Mouse (Mus musculus): Measurements from ENCODE around the gene Cpxm1. TPM values are rescaled to one million over a fixed set of nuclear protein-coding genes. Genes with fewer than 3 reads are reported as not detected.

The Cpxm1 gene
- polyA plus RNA-seq, 1 experiment = 89.5 TPM

DNA sequence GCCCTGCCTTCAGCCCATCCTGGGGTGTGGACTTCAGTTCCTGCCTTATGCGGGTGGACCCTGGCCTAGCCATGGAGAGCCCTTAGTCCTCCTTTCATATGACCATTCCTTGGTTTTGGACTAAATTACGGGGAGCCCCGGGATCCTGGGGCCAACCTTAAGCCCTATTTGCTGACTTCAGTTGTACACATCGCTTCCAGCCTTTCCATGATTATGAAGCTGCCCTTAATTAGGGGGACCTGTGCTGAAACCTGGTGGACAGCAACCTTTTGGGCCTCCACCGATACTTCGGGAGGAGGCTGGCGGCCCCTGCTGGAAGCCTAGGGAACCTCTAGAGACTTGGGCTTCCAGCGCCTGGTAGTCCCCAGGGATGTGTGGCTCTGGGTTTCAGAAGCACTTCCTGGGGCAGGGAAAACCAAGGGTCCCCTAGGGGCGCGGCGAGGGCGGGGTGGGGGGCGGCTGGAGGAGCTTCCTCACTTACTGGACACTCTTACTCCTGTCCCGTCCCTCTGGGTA, 34.8 kb downstream of the Cpxm1 start:
- Histone ChIP-seq H3K4me1 (ENCODE audit: control insufficient read depth, insufficient read depth, low read length) (peaks cover 16% of the 10 kb centered on the region), H3K27me3 (ENCODE audit: control insufficient read depth, insufficient read depth, low read length) (no peaks in the 10 kb centered on the region), H3K4me3 (ENCODE audit: control insufficient read depth, low read depth, low read length) (no peak overlapping the region), H3K27ac (ENCODE audit: control insufficient read depth, insufficient read depth, low read depth, low read length) (no peak overlapping the region), H3K36me3 (ENCODE audit: control insufficient read depth, insufficient read depth, low read length) (no peaks in the 10 kb centered on the region)
- TF ChIP-seq POLR2A (IDR thresholded peaks at IDR 0.05; ENCODE audit: control insufficient read depth, low read depth, low read length) (no peak), CTCF (IDR thresholded peaks at IDR 0.05; ENCODE audit: control insufficient read depth, insufficient read depth, insufficient replicate concordance, low read depth, low read length) (peak; percentile 39; the same call in 1 of the 2 replicates)

DNA sequence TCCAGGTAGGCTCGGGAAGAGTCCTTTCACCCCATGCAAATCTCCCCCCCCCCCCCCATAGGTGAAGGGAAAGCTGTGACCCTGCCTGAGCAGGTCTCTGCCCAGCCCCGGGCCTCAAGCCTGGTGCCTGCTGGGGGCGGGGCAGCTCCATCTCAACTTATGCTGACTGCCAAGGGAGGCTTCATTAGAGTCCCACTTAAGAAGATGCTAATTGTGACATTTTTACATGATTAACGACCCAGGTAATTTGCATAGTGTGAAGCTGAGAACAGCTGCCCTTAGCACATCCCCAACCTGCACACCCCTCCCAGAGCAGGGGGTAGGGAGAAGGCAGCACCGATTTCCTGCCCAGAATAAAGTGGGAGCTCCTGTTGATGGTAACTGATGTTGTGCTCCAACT, 38.5 kb downstream of the Cpxm1 start:
- H3K4me3 ChIP-seq (ENCODE audit: control insufficient read depth, low read depth, low read length) = no peak overlapping the region
- H3K27me3 ChIP-seq (ENCODE audit: control insufficient read depth, insufficient read depth, low read length) = no peaks in the 10 kb centered on the region
- H3K4me1 ChIP-seq (ENCODE audit: control insufficient read depth, insufficient read depth, low read length) = peaks cover 8% of the 10 kb centered on the region
- H3K27ac ChIP-seq (ENCODE audit: control insufficient read depth, insufficient read depth, low read depth, low read length) = no peak overlapping the region
- TF ChIP-seq POLR2A (IDR thresholded peaks at IDR 0.05; ENCODE audit: control insufficient read depth, low read depth, low read length) = no peak
- no peak for TF ChIP-seq CTCF (IDR thresholded peaks at IDR 0.05; ENCODE audit: control insufficient read depth, insufficient read depth, insufficient replicate concordance, low read depth, low read length)
- H3K36me3 ChIP-seq (ENCODE audit: control insufficient read depth, insufficient read depth, low read length) = no peaks in the 10 kb centered on the region

DNA sequence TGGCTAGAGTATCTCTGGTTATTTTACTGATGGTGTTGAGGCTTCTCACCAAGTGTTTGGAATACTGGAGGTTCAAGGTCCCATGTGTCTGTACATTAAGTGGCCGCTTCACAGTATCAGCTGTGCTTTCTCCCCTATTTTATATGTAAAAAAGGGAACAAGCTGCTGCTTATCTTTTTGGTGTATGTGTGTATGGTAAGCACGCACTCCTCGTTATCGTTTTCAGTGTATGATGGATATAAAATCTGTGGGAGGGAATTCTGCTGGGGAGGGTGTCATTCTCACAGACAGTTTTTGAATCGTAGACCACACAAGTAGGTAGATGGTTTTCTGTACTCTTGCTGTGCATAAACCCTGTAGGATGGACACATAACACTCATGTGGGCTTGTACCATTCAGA, 39.8 kb downstream of the Cpxm1 start:
- TF ChIP-seq CTCF (IDR thresholded peaks at IDR 0.05; ENCODE audit: control insufficient read depth, insufficient read depth, insufficient replicate concordance, low read depth, low read length) (no peak), POLR2A (IDR thresholded peaks at IDR 0.05; ENCODE audit: control insufficient read depth, low read depth, low read length) (no peak)
- Histone ChIP-seq H3K4me1 (ENCODE audit: control insufficient read depth, insufficient read depth, low read length) (peaks cover 8% of the 10 kb centered on the region), H3K27me3 (ENCODE audit: control insufficient read depth, insufficient read depth, low read length) (no peaks in the 10 kb centered on the region), H3K27ac (ENCODE audit: control insufficient read depth, insufficient read depth, low read depth, low read length) (no peak overlapping the region), H3K4me3 (ENCODE audit: control insufficient read depth, low read depth, low read length) (no peak overlapping the region), H3K36me3 (ENCODE audit: control insufficient read depth, insufficient read depth, low read length) (no peaks in the 10 kb centered on the region)

DNA sequence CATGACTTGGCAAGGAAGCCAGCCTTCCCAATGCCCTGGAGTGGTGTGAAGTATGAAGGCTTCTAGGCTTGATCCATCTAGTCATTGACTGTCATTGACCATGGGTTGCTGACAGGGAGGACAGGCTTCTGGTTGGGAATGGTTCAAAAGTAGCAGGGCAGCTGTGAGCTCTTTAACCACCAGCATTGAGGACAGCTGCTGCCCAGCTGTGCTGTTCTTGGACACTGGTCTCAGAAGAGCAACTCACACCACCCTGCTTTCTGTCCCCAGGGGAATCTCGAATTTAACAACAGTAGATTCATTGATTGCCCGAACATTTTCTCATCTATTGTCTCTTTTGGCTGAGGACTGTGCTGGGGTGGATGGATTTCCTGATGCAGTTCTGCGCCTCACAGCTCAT, 43.5 kb downstream of the Cpxm1 start:
- Histone ChIP-seq H3K36me3 (ENCODE audit: control insufficient read depth, insufficient read depth, low read length) (no peaks in the 10 kb centered on the region), H3K27me3 (ENCODE audit: control insufficient read depth, insufficient read depth, low read length) (no peaks in the 10 kb centered on the region), H3K4me1 (ENCODE audit: control insufficient read depth, insufficient read depth, low read length) (no peaks in the 10 kb centered on the region), H3K27ac (ENCODE audit: control insufficient read depth, insufficient read depth, low read depth, low read length) (no peak overlapping the region), H3K4me3 (ENCODE audit: control insufficient read depth, low read depth, low read length) (no peak overlapping the region)
- TF ChIP-seq POLR2A (IDR thresholded peaks at IDR 0.05; ENCODE audit: control insufficient read depth, low read depth, low read length) = no peak
- TF ChIP-seq CTCF (IDR thresholded peaks at IDR 0.05; ENCODE audit: control insufficient read depth, insufficient read depth, insufficient replicate concordance, low read depth, low read length) = no peak

DNA sequence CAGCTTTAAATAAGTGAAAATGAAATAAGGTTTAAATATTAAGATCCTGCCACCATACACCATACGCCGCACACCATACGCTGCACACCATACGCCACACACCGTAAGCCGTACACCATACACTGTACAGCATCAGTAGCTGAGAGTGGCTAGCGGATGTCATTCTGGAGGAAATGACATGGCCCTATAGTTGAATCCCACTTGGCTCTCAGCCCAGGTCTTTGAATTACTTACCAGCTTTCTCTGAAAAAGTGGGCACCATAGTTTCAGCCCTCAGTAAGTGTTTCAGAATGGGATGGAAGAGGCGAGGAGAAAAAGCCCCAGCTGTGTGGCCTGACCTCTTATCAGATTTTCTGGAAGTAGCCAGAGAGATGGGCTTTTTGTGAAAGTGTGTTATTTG, 44.0 kb downstream of the Cpxm1 start:
- H3K27me3 ChIP-seq (ENCODE audit: control insufficient read depth, insufficient read depth, low read length) = no peaks in the 10 kb centered on the region
- H3K4me3 ChIP-seq (ENCODE audit: control insufficient read depth, low read depth, low read length) = no peak overlapping the region
- TF ChIP-seq POLR2A (IDR thresholded peaks at IDR 0.05; ENCODE audit: control insufficient read depth, low read depth, low read length) = no peak
- H3K4me1 ChIP-seq (ENCODE audit: control insufficient read depth, insufficient read depth, low read length) = no peaks in the 10 kb centered on the region
- no peak overlapping the region for H3K27ac ChIP-seq (ENCODE audit: control insufficient read depth, insufficient read depth, low read depth, low read length)
- H3K36me3 ChIP-seq (ENCODE audit: control insufficient read depth, insufficient read depth, low read length) = no peaks in the 10 kb centered on the region

DNA sequence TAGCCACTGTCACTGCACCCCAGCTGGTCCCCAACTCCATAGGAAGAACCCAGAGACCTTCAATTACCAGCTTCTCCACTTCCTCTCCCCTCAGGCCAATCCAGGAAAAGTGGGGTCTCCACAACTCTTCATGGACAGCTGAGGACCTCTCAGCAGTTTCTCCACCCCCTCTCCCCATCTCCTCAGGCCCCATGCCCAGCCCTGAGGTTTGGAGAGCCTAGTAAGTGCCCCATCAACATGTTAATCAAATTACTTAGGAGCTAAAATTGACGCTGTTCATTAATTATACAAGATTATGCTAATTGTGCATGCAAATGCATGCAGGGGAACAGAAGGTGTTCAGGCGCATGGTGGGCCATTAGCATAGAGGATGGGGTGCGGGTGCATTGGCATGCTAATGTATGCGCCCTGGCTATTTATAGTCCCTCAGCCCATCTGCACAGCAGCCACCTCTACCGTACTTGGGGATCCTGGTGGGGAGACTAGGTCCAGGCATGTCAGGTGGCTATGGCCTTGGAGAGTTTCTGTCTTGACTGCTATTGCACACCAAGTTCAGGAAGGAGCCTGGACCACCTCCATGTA, 45.5 kb downstream of the Cpxm1 start:
- H3K27ac ChIP-seq (ENCODE audit: control insufficient read depth, insufficient read depth, low read depth, low read length) = no peak overlapping the region
- H3K27me3 ChIP-seq (ENCODE audit: control insufficient read depth, insufficient read depth, low read length) = no peaks in the 10 kb centered on the region
- no peaks in the 10 kb centered on the region for H3K4me1 ChIP-seq (ENCODE audit: control insufficient read depth, insufficient read depth, low read length)
- H3K36me3 ChIP-seq (ENCODE audit: control insufficient read depth, insufficient read depth, low read length) = no peaks in the 10 kb centered on the region
- TF ChIP-seq CTCF (IDR thresholded peaks at IDR 0.05; ENCODE audit: control insufficient read depth, insufficient read depth, insufficient replicate concordance, low read depth, low read length) (no peak), POLR2A (IDR thresholded peaks at IDR 0.05; ENCODE audit: control insufficient read depth, low read depth, low read length) (no peak)
- H3K4me3 ChIP-seq (ENCODE audit: control insufficient read depth, low read depth, low read length) = no peak overlapping the region

DNA sequence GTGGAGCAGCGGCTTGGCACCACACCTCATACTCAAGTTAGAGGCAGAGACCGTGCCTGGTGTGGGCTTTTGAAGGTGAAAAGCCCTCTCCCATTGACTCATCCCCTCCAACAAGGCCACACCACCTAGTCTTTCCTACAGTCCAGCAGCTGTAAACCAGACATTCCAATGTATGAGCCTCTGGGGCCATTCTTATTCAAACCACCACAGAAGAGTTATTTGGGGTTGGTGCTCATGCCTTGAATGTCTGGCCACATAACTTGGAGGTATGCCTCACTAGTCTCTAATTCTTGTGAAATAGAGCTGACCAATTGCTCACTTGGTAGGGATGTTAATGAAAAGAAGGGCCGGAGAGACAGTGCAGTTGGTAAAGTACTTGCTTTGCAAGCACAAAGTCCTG, 47.0 kb downstream of the Cpxm1 start:
- no peaks in the 10 kb centered on the region for H3K36me3 ChIP-seq (ENCODE audit: control insufficient read depth, insufficient read depth, low read length)
- TF ChIP-seq CTCF (IDR thresholded peaks at IDR 0.05; ENCODE audit: control insufficient read depth, insufficient read depth, insufficient replicate concordance, low read depth, low read length) (no peak), POLR2A (IDR thresholded peaks at IDR 0.05; ENCODE audit: control insufficient read depth, low read depth, low read length) (no peak)
- no peaks in the 10 kb centered on the region for H3K27me3 ChIP-seq (ENCODE audit: control insufficient read depth, insufficient read depth, low read length)
- H3K4me3 ChIP-seq (ENCODE audit: control insufficient read depth, low read depth, low read length) = no peak overlapping the region
- no peak overlapping the region for H3K27ac ChIP-seq (ENCODE audit: control insufficient read depth, insufficient read depth, low read depth, low read length)
- no peaks in the 10 kb centered on the region for H3K4me1 ChIP-seq (ENCODE audit: control insufficient read depth, insufficient read depth, low read length)

DNA sequence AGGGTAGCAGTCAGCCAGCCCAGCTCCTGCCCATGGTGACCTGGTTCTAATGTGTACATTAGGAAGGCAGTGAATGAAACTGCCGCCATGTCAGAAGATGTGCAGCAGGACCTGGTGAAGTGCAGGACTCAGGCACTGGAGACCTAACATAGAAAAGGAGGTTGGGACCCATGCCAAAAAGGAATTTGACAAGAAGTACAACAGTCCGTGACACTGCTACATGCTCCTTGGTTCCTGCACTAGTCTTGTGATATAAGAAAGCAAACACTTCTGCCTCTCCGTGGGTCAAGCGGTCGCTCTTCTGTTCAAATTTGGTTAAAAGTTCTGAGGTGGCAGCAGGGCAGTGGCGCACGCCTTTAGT, 56.2 kb downstream of the Cpxm1 start:
- TF ChIP-seq CTCF (IDR thresholded peaks at IDR 0.05; ENCODE audit: control insufficient read depth, insufficient read depth, insufficient replicate concordance, low read depth, low read length) = no peak
- no peak for TF ChIP-seq POLR2A (IDR thresholded peaks at IDR 0.05; ENCODE audit: control insufficient read depth, low read depth, low read length)
- H3K27me3 ChIP-seq (ENCODE audit: control insufficient read depth, insufficient read depth, low read length) = no peaks in the 10 kb centered on the region
- H3K4me1 ChIP-seq (ENCODE audit: control insufficient read depth, insufficient read depth, low read length) = no peaks in the 10 kb centered on the region
- H3K27ac ChIP-seq (ENCODE audit: control insufficient read depth, insufficient read depth, low read depth, low read length) = no peak overlapping the region
- no peaks in the 10 kb centered on the region for H3K36me3 ChIP-seq (ENCODE audit: control insufficient read depth, insufficient read depth, low read length)
- no peak overlapping the region for H3K4me3 ChIP-seq (ENCODE audit: control insufficient read depth, low read depth, low read length)

Other genes with a start within 250 kb of the Cpxm1 start
- 102 and 117 TPM in 2 replicates for gene Snrpb, start 218.2 kb downstream of the Cpxm1 start, polyA plus RNA-seq (2012; rRNA removed)
- gene Tmc2, start 202.4 kb downstream of the Cpxm1 start, polyA plus RNA-seq (2012; rRNA removed) = 0.07 and 0.19 TPM in 2 replicates
- 20.4 and 24.6 TPM in 2 replicates for gene Nop56, start 123.1 kb downstream of the Cpxm1 start, polyA plus RNA-seq (2012; rRNA removed)
- 148 and 153 TPM in 2 replicates for gene Idh3b, start 113.0 kb downstream of the Cpxm1 start, polyA plus RNA-seq (2012; rRNA removed)
- 1.9 and 2.4 TPM in 2 replicates for gene Ebf4, start 102.4 kb downstream of the Cpxm1 start, polyA plus RNA-seq (2012; rRNA removed)
- gene Gm28372, start 7.7 kb upstream of the Cpxm1 start, polyA plus RNA-seq (2012; rRNA removed) = 0.57 and 0.99 TPM in 2 replicates
- 316 and 321 TPM in 2 replicates for gene 1700020A23Rik, start 7.7 kb upstream of the Cpxm1 start, polyA plus RNA-seq (2012; rRNA removed)
- 251 and 255 TPM in 2 replicates for gene Tmem239, start 8.9 kb upstream of the Cpxm1 start, polyA plus RNA-seq (2012; rRNA removed)
- gene Vps16, start 26.8 kb upstream of the Cpxm1 start, polyA plus RNA-seq (2012; rRNA removed) = 45.6 and 55.8 TPM in 2 replicates
- gene Pced1a, start 27.1 kb upstream of the Cpxm1 start, polyA plus RNA-seq (2012; rRNA removed) = 46.3 and 48.0 TPM in 2 replicates
- gene Ptpra, start 52.7 kb upstream of the Cpxm1 start, polyA plus RNA-seq (2012; rRNA removed) = 11.0 and 11.6 TPM in 2 replicates
- gene Mrps26, start 166.2 kb upstream of the Cpxm1 start, polyA plus RNA-seq (2012; rRNA removed) = 22.4 and 30.2 TPM in 2 replicates
- gene Oxt, start 178.6 kb upstream of the Cpxm1 start, polyA plus RNA-seq (2012; rRNA removed) = not detected in 2 replicates
- gene Avp, start 185.0 kb upstream of the Cpxm1 start, polyA plus RNA-seq (2012; rRNA removed) = not detected in 2 replicates
- gene Fastkd5, start 232.5 kb upstream of the Cpxm1 start, polyA plus RNA-seq (2012; rRNA removed) = 1.2 and 1.6 TPM in 2 replicates
- gene Ubox5, start 232.5 kb upstream of the Cpxm1 start, polyA plus RNA-seq (2012; rRNA removed) = 7.7 and 8.0 TPM in 2 replicates
- gene Lzts3, start 245.2 kb upstream of the Cpxm1 start, polyA plus RNA-seq (2012; rRNA removed) = 3.6 and 4.3 TPM in 2 replicates

Measured in testis, adult 2 months (tissue).